Comparison of ENCODE assay signal across 17 mouse cellular contexts in the genomic region with DNA sequence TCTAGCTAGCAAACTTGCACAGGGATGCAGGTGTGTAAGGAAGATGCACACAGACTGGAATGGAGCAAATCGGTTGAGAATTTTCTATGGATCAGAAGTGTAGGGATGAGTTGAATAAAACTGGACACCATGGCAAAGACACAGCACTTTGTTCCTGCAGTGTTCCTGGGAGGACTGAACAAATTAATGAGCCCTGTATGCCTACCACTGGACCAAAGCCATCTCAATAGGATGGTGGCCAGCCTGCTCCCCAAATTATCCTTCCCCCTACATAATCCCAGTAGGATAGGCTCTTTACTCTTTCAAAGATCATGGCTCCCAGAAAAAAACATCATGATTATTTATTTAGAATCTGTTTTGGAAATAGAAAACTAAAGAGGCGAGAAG.
DNase-seq lines count a peak whose midpoint lies in the region; ATAC-seq and TF ChIP-seq lines count a peak whose summit lies in the region.
"Had no signal": no experiment of that assay in that cellular context is flagged by ENCODE, and none has a peak within 500 bp of the region (broad histone marks: within the 10 kb centered on the region; RNA-seq: fewer than 3 reads in every experiment).

No protein-coding gene starts in this region.

- DNase-seq in left cerebral cortex, adult 2 months (ENCODE audit: extremely low spot score in 1 of 2, low spot score in 2 of 2): no peak
- DNase-seq in left cerebral cortex, adult 9 months (ENCODE audit: low spot score in 2 of 2): no peak
- DNase-seq in cerebellum, adult 9-11 months: peak; percentile 76
- DNase-seq in forebrain, embryonic 14.5 days (ENCODE audit: low spot score): no peak
- DNase-seq in left cerebral cortex, adult 18-20 months (ENCODE audit: low spot score in 2 of 2): no peak
- no peak for DNase-seq in T-cell, adult 2 months (ENCODE audit: low spot score)
- DNase-seq: embryo, embryonic 11 days; heart, adult 18-20 months; heart, postnatal 10 days; lung, postnatal 36 days had no signal

- no peak overlapping the region for H3K4me3 ChIP-seq in left cerebral cortex, adult 2 months
- H3K4me3 ChIP-seq in forebrain, embryonic 14.5 days (ENCODE audit: low read depth, low read length): no peak overlapping the region
- no peak overlapping the region for H3K4me3 ChIP-seq in neural tube, embryonic 15.5 days (replicated peaks)
- H3K4me3 ChIP-seq: limb, embryonic 12.5 days; liver, embryonic 15.5 days had no signal

- peak overlapping the region; percentile 44; the same call in 1 of the 2 replicates for H3K27ac ChIP-seq in left cerebral cortex, adult 2 months
- peak overlapping the region; percentile 88 for H3K27ac ChIP-seq in forebrain, embryonic 14.5 days (ENCODE audit: low read depth, low read length)
- H3K27ac ChIP-seq in neural tube, embryonic 15.5 days (replicated peaks): peak overlapping the region; percentile 81
- H3K27ac ChIP-seq: kidney, postnatal 0 days; limb, embryonic 12.5 days; liver, embryonic 15.5 days had no signal

- peak; percentile 40; the same call in 1 of the 2 replicates for ATAC-seq in forebrain, embryonic 14.5 days
- no peak for ATAC-seq in neural tube, embryonic 15.5 days (ENCODE audit: low FRiP score)
- ATAC-seq: activated CD4-positive, CD25-positive, alpha-beta regulatory T cell, adult 4 months; CD4-positive, CD25-positive, alpha-beta regulatory T cell, adult 4 months; intestine, embryonic 16.5 days had no signal

- H3K27me3 ChIP-seq in forebrain, embryonic 14.5 days (replicated peaks; ENCODE audit: control insufficient read depth, insufficient read depth, low read length): no peaks in the 10 kb centered on the region
- H3K27me3 ChIP-seq in neural tube, embryonic 15.5 days (replicated peaks): no peaks in the 10 kb centered on the region
- H3K27me3 ChIP-seq: limb, embryonic 12.5 days; liver, embryonic 15.5 days had no signal

- WGBS in forebrain, embryonic 14.5 days: 17% methylated on average over 2 of the region's 2 CpGs
- 62% methylated on average over 2 of the region's 2 CpGs for WGBS in neural tube, embryonic 15.5 days

- H3K9me3 ChIP-seq in forebrain, embryonic 14.5 days (replicated peaks; ENCODE audit: control insufficient read depth, low read length): no peaks in the 10 kb centered on the region
- no peaks in the 10 kb centered on the region for H3K9me3 ChIP-seq in neural tube, embryonic 15.5 days (replicated peaks)
- H3K9me3 ChIP-seq: limb, embryonic 12.5 days; liver, embryonic 15.5 days had no signal

- peak overlapping the region; percentile 36 for H3K4me2 ChIP-seq in forebrain, embryonic 14.5 days (ENCODE audit: low read length)
- peak overlapping the region; percentile 30 for H3K4me2 ChIP-seq in neural tube, embryonic 15.5 days
- H3K4me2 ChIP-seq: limb, embryonic 12.5 days; liver, embryonic 15.5 days had no signal

- intact Hi-C loops in left cerebral cortex, adult 2 months (cut with DNase I): no loop called here

- H3K9ac ChIP-seq in forebrain, embryonic 14.5 days (ENCODE audit: low read length): peak overlapping the region; percentile 2; the same call in 1 of the 2 replicates
- no peak overlapping the region for H3K9ac ChIP-seq in neural tube, embryonic 15.5 days (replicated peaks)
- H3K9ac ChIP-seq: limb, embryonic 12.5 days; liver, embryonic 15.5 days had no signal

- H3K4me1 ChIP-seq in forebrain, embryonic 14.5 days (ENCODE audit: control insufficient read depth, insufficient read depth, low read length): peaks cover 21% of the 10 kb centered on the region
- peaks cover 21% of the 10 kb centered on the region for H3K4me1 ChIP-seq in neural tube, embryonic 15.5 days
- H3K4me1 ChIP-seq: limb, embryonic 12.5 days; liver, embryonic 15.5 days had no signal

- TF ChIP-seq CTCF in left cerebral cortex, adult 2 months (IDR thresholded peaks at IDR 0.05): no peak

- no peaks in the 10 kb centered on the region for H3K36me3 ChIP-seq in forebrain, embryonic 14.5 days (ENCODE audit: control insufficient read depth, insufficient read depth, low read length)
- H3K36me3 ChIP-seq in neural tube, embryonic 15.5 days: no peaks in the 10 kb centered on the region
- H3K36me3 ChIP-seq: limb, embryonic 12.5 days; liver, embryonic 15.5 days had no signal
